Mouse (Mus musculus): ENCODE results near the gene Susd1.
"Not testable (repeated sequence)": the region's sequence is repeated elsewhere in the genome, so short reads cannot be mapped to it uniquely, and the experiment has no call there.

Susd1 gene

GRCm38 (mm10) chr4:59322056-59322455 is 116.4 kb downstream of the Susd1 start:
- DNase-seq (ENCODE audit: low spot score): no peak

- no peak for DNase-seq (ENCODE audit: low spot score)
Measured at GRCm38 (mm10) chr4:59321181-59322008, 117.0 kb downstream of the Susd1 start.

- DNase-seq (ENCODE audit: low spot score): no peak
Measured at GRCm38 (mm10) chr4:59319136-59319941, 119.1 kb downstream of the Susd1 start.

DNA sequence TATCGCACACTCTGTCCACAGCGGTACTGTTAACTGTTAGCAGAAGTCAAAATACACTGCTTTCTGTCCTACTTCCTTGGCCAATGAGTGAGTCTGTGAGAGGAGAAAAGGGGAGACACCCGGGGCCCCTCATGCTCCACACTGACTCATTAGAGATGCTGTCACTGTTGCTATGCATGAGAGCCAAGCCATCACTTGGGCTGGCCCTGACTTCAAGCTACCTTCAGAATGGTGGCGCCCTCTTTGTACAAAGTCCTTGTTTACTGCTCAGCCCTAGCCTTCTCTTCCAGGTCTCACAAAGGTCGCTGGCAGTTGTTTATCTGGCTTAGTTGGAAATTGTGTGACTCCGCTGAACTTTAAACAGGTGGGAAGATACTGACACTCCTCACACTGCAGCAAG is 119.8 kb downstream of the Susd1 start:
- DNase-seq (ENCODE audit: low spot score): no peak

- DNase-seq (ENCODE audit: low spot score): no peak
Measured at GRCm38 (mm10) chr4:59315553-59316405, 122.7 kb downstream of the Susd1 start.

GRCm38 (mm10) chr4:59314939-59315552 is 123.4 kb downstream of the Susd1 start:
- DNase-seq (ENCODE audit: low spot score): no peak

GRCm38 (mm10) chr4:59312945-59313344 is 125.5 kb downstream of the Susd1 start:
- DNase-seq (ENCODE audit: low spot score): no peak

GRCm38 (mm10) chr4:59310590-59310989 is 127.8 kb downstream of the Susd1 start:
- no peak for DNase-seq (ENCODE audit: low spot score)

- DNase-seq (ENCODE audit: low spot score): no peak
Measured at GRCm38 (mm10) chr4:59307841-59308589, 130.4 kb downstream of the Susd1 start.

GRCm38 (mm10) chr4:59302387-59302786 is 136.0 kb downstream of the Susd1 start:
- no peak for DNase-seq (ENCODE audit: low spot score)

DNA sequence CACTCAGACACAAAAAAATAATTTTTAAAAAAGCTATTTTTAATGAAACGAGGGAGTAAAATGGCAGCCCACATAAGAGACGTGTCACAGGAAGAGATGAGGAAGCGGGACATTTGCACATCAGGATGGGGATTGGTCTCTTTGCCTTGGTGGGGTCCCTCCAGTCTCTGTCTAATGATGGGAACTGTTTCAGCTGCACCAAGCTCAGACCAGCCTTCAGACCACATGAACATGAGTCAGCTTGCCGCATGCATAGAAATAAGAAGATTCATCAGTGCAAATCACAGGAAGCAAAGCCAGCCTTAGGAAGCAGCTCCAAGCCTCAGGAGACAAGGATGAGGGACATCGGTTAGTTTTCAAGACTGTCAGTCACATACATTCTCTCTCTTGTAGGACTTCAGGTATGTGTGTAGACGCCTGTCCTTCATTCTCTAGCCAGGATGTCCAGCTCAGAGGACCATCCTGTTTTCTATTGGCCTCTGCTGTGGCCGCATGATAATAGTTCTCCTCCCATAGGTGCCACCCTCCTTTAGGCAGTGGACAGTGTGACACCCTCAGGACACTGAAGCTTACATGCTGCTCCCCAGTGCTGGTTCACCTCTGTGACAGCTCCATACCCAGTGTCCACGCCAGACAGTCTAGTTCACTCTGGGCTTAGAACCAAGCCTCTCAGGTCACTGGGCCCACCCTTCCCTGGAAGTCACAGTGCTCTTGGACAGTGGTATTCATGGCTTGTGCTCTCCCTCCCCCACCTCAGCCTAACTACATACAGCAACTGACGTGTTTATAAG is 137.2 kb downstream of the Susd1 start:
- DNase-seq (ENCODE audit: low spot score): no peak

- DNase-seq (ENCODE audit: low spot score): no peak
Measured at GRCm38 (mm10) chr4:59298719-59299496, 139.5 kb downstream of the Susd1 start.

GRCm38 (mm10) chr4:59295127-59295526 is 143.3 kb downstream of the Susd1 start:
- DNase-seq (ENCODE audit: low spot score): no peak

DNA sequence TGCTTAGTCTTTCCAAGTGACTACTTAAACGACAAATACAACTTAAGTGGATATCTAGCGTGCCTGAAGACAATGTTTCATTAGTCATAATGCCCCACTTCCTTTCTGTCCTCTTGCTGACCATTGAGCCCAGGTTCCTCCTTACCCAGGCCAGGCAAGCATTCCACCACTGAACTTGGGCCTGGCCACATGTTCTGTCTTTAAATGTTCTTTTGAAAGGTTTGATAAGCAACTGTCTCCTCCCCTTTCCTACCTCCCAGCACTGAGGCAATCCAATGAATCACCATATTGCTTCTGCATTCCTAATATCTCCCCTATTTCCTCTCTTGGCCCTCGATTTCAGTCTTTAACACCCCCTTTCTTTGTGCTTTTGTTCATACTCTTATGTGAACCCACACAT is 143.8 kb downstream of the Susd1 start:
- no peak for DNase-seq (ENCODE audit: low spot score)

DNA sequence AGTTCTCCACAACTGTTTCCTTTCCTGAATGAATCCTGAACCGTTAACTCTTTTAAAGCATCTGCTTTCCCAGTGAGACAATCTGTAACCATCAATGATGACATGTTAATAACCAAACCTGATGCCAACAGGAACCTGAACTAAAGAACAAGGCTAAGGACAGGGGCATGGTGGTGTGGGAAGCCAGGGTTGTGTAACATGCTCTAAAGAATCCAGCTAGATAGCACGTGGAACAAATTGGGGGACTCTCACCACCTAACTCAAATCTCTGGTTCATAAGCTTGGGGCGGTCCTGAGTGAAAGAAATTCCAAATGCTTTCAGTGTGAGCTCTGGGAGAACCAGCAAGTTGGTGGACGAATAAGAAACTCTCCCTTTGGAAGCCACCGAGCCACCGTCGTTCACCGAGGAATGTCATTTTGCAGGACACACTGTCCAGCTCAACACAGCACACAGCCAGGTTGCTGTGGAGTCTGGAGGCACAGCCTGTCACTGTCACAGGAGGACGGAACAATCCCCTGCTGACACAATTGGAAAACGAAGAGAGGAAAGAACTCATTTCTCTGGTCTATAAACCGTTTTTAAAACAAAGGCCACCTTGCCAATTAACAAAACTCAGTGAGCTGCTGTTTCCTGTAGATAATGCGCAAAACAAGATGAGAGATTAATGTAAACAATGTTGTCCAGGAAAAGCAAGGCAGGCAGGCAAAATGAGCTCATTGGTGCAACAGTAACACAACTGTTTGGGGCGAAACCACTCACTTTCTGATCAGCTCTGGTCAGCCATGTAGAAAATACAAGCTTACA is 146.3 kb downstream of the Susd1 start:
- no peak for DNase-seq (ENCODE audit: low spot score)

GRCm38 (mm10) chr4:59290972-59291576 is 147.4 kb downstream of the Susd1 start:
- DNase-seq (ENCODE audit: low spot score): no peak

GRCm38 (mm10) chr4:59287103-59287502 is 151.3 kb downstream of the Susd1 start:
- DNase-seq (ENCODE audit: low spot score): no peak

GRCm38 (mm10) chr4:59286351-59286750 is 152.1 kb downstream of the Susd1 start:
- not testable (repeated sequence) for DNase-seq (ENCODE audit: low spot score)
